Mouse (Mus musculus): ENCODE measurements around the gene Trap1a.

DNA sequence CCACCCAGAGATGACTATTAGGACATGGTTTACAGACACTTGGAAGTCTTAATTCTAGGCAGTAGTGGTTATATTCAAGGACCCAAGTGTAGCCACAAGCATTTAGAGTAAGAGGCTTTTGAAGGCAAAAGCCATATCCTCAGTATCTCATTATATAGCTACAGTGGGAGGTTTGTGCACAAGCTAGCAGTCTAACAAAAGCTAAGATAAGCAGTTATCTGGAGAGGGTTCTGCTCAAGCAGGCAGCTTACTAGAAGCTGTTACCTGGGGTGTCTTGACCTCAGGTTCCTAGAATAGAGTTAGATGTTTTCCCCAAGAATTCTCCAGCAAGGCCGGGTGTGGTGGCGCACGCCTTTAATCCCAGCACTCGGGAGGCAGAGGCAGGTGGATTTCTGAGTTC lies 6.1 kb downstream of the Trap1a start:
- TF ChIP-seq CTCF (IDR thresholded peaks at IDR 0.05; ENCODE audit: control insufficient read depth, insufficient read depth, insufficient read length) (no peak), MYOD1 (IDR thresholded peaks at IDR 0.05; ENCODE audit: control insufficient read depth, insufficient read length, low read depth) (no peak), MAX (IDR thresholded peaks at IDR 0.05) (no peak), CEBPB (IDR thresholded peaks at IDR 0.05; ENCODE audit: low read depth) (no peak), USF1 (IDR thresholded peaks at IDR 0.05; ENCODE audit: low read depth) (no peak)

Measured in C2C12 (cell line).